Mouse (Mus musculus): ENCODE measurements around the gene Smim7. TPM values are rescaled to one million over a fixed set of nuclear protein-coding genes. Genes with fewer than 3 reads are reported as not detected.

Gene Smim7
- polyA plus RNA-seq (2014; fragmentation: Nextera tagmentation; extraction: Ambion mirVana) = 142 and 150 TPM in 2 replicates

- Histone ChIP-seq H3K9ac (replicated peaks; ENCODE audit: low read length) (peak within 1 kb of the TSS; percentile 61), H3K27me3 (ENCODE audit: control insufficient read depth, insufficient read depth, low read length) (no peaks in the 10 kb centered on the region), H3K4me1 (ENCODE audit: control insufficient read depth, insufficient read depth, low read length) (peaks cover 18% of the 10 kb centered on the region), H3K9me3 (ENCODE audit: control insufficient read depth, low read length) (no peaks in the 10 kb centered on the region), H3K4me3 (replicated peaks; ENCODE audit: low read depth, low read length) (peak within 1 kb of the TSS; percentile 71), H3K4me2 (ENCODE audit: low read length) (peak within 1 kb of the TSS; percentile 97), H3K36me3 (ENCODE audit: control insufficient read depth, insufficient read depth, low read length) (peaks cover 32% of the 10 kb centered on the region), H3K27ac (replicated peaks; ENCODE audit: low read depth, low read length) (peak within 1 kb of the TSS; percentile 84)
- peak; percentile 96 for ATAC-seq (ENCODE audit: low FRiP score, low TSS enrichment)
- DNase-seq = peak; percentile 98
- under 1% methylated on average over 52 of the region's 52 CpGs for WGBS
Observed at GRCm38 (mm10) chr8:72570633-72571610, at the start of gene Smim7. Smim7 (minus strand) TSS chr8:72571088.

GRCm38 (mm10) chr8:72590198-72590597 lies 19.3 kb upstream of the Smim7 start:
- 56% methylated on average over 2 of the region's 2 CpGs for WGBS
- Histone ChIP-seq H3K27me3 (ENCODE audit: control insufficient read depth, insufficient read depth, low read length) (no peaks in the 10 kb centered on the region), H3K4me1 (ENCODE audit: control insufficient read depth, insufficient read depth, low read length) (no peaks in the 10 kb centered on the region), H3K27ac (replicated peaks; ENCODE audit: low read depth, low read length) (no peak overlapping the region), H3K4me2 (ENCODE audit: low read length) (no peak overlapping the region), H3K9ac (replicated peaks; ENCODE audit: low read length) (no peak overlapping the region), H3K4me3 (replicated peaks; ENCODE audit: low read depth, low read length) (no peak overlapping the region), H3K36me3 (ENCODE audit: control insufficient read depth, insufficient read depth, low read length) (no peaks in the 10 kb centered on the region), H3K9me3 (ENCODE audit: control insufficient read depth, low read length) (no peaks in the 10 kb centered on the region)
- ATAC-seq (ENCODE audit: low FRiP score, low TSS enrichment) = no peak
- peak; percentile 14 for DNase-seq

- no peak overlapping the region for H3K9ac ChIP-seq (replicated peaks; ENCODE audit: low read length)
- 85% methylated on average over 7 of the region's 7 CpGs for WGBS
- H3K27ac ChIP-seq (replicated peaks; ENCODE audit: low read depth, low read length) = no peak overlapping the region
- H3K4me3 ChIP-seq (replicated peaks; ENCODE audit: low read depth, low read length) = no peak overlapping the region
- no peaks in the 10 kb centered on the region for H3K4me1 ChIP-seq (ENCODE audit: control insufficient read depth, insufficient read depth, low read length)
- H3K9me3 ChIP-seq (ENCODE audit: control insufficient read depth, low read length) = no peaks in the 10 kb centered on the region
- ATAC-seq (ENCODE audit: low FRiP score, low TSS enrichment) = no peak
- H3K27me3 ChIP-seq (ENCODE audit: control insufficient read depth, insufficient read depth, low read length) = no peaks in the 10 kb centered on the region
- H3K4me2 ChIP-seq (ENCODE audit: low read length) = no peak overlapping the region
- no peak for DNase-seq
- H3K36me3 ChIP-seq (ENCODE audit: control insufficient read depth, insufficient read depth, low read length) = no peaks in the 10 kb centered on the region
Observed at GRCm38 (mm10) chr8:72589286-72589685, 18.4 kb upstream of the Smim7 start.

- Histone ChIP-seq H3K9ac (replicated peaks; ENCODE audit: low read length) (no peak overlapping the region), H3K27me3 (ENCODE audit: control insufficient read depth, insufficient read depth, low read length) (no peaks in the 10 kb centered on the region), H3K4me2 (ENCODE audit: low read length) (no peak overlapping the region), H3K4me1 (ENCODE audit: control insufficient read depth, insufficient read depth, low read length) (no peaks in the 10 kb centered on the region), H3K27ac (replicated peaks; ENCODE audit: low read depth, low read length) (no peak overlapping the region), H3K36me3 (ENCODE audit: control insufficient read depth, insufficient read depth, low read length) (no peaks in the 10 kb centered on the region), H3K9me3 (ENCODE audit: control insufficient read depth, low read length) (no peaks in the 10 kb centered on the region), H3K4me3 (replicated peaks; ENCODE audit: low read depth, low read length) (no peak overlapping the region)
- ATAC-seq (ENCODE audit: low FRiP score, low TSS enrichment) (no peak), DNase-seq (no peak)
- WGBS = 91% methylated on average over 10 of the region's 10 CpGs
Observed at GRCm38 (mm10) chr8:72588865-72589264, 18.0 kb upstream of the Smim7 start.

- Histone ChIP-seq H3K27ac (replicated peaks; ENCODE audit: low read depth, low read length) (no peak overlapping the region), H3K27me3 (ENCODE audit: control insufficient read depth, insufficient read depth, low read length) (no peaks in the 10 kb centered on the region), H3K4me3 (replicated peaks; ENCODE audit: low read depth, low read length) (no peak overlapping the region), H3K36me3 (ENCODE audit: control insufficient read depth, insufficient read depth, low read length) (no peaks in the 10 kb centered on the region), H3K9me3 (ENCODE audit: control insufficient read depth, low read length) (no peaks in the 10 kb centered on the region), H3K9ac (replicated peaks; ENCODE audit: low read length) (no peak overlapping the region), H3K4me1 (ENCODE audit: control insufficient read depth, insufficient read depth, low read length) (no peaks in the 10 kb centered on the region), H3K4me2 (ENCODE audit: low read length) (no peak overlapping the region)
- ATAC-seq (ENCODE audit: low FRiP score, low TSS enrichment) (no peak), DNase-seq (no peak)
- 69% methylated on average over 6 of the region's 6 CpGs for WGBS
Observed at GRCm38 (mm10) chr8:72587806-72588205, 16.9 kb upstream of the Smim7 start.

- H3K4me2 ChIP-seq (ENCODE audit: low read length) = no peak overlapping the region
- H3K36me3 ChIP-seq (ENCODE audit: control insufficient read depth, insufficient read depth, low read length) = no peaks in the 10 kb centered on the region
- DNase-seq (no peak), ATAC-seq (ENCODE audit: low FRiP score, low TSS enrichment) (no peak)
- H3K9ac ChIP-seq (replicated peaks; ENCODE audit: low read length) = no peak overlapping the region
- H3K27me3 ChIP-seq (ENCODE audit: control insufficient read depth, insufficient read depth, low read length) = no peaks in the 10 kb centered on the region
- 79% methylated on average over 6 of the region's 6 CpGs for WGBS
- no peak overlapping the region for H3K27ac ChIP-seq (replicated peaks; ENCODE audit: low read depth, low read length)
- H3K4me3 ChIP-seq (replicated peaks; ENCODE audit: low read depth, low read length) = no peak overlapping the region
- H3K9me3 ChIP-seq (ENCODE audit: control insufficient read depth, low read length) = no peaks in the 10 kb centered on the region
- H3K4me1 ChIP-seq (ENCODE audit: control insufficient read depth, insufficient read depth, low read length) = no peaks in the 10 kb centered on the region
Observed at GRCm38 (mm10) chr8:72584390-72584789, 13.5 kb upstream of the Smim7 start.

- H3K9ac ChIP-seq (replicated peaks; ENCODE audit: low read length) = no peak overlapping the region
- no peak overlapping the region for H3K4me3 ChIP-seq (replicated peaks; ENCODE audit: low read depth, low read length)
- H3K4me2 ChIP-seq (ENCODE audit: low read length) = no peak overlapping the region
- H3K27ac ChIP-seq (replicated peaks; ENCODE audit: low read depth, low read length) = no peak overlapping the region
- ATAC-seq (ENCODE audit: low FRiP score, low TSS enrichment) (no peak), DNase-seq (peak; percentile 12)
- H3K4me1 ChIP-seq (ENCODE audit: control insufficient read depth, insufficient read depth, low read length) = no peaks in the 10 kb centered on the region
- H3K36me3 ChIP-seq (ENCODE audit: control insufficient read depth, insufficient read depth, low read length) = no peaks in the 10 kb centered on the region
- H3K9me3 ChIP-seq (ENCODE audit: control insufficient read depth, low read length) = no peaks in the 10 kb centered on the region
- WGBS = 85% methylated on average over 7 of the region's 7 CpGs
- no peaks in the 10 kb centered on the region for H3K27me3 ChIP-seq (ENCODE audit: control insufficient read depth, insufficient read depth, low read length)
Observed at GRCm38 (mm10) chr8:72583056-72583771, 12.3 kb upstream of the Smim7 start.

- Histone ChIP-seq H3K27me3 (ENCODE audit: control insufficient read depth, insufficient read depth, low read length) (no peaks in the 10 kb centered on the region), H3K4me2 (ENCODE audit: low read length) (no peak overlapping the region), H3K27ac (replicated peaks; ENCODE audit: low read depth, low read length) (no peak overlapping the region), H3K4me3 (replicated peaks; ENCODE audit: low read depth, low read length) (no peak overlapping the region), H3K36me3 (ENCODE audit: control insufficient read depth, insufficient read depth, low read length) (no peaks in the 10 kb centered on the region), H3K9ac (replicated peaks; ENCODE audit: low read length) (no peak overlapping the region), H3K9me3 (ENCODE audit: control insufficient read depth, low read length) (no peaks in the 10 kb centered on the region), H3K4me1 (ENCODE audit: control insufficient read depth, insufficient read depth, low read length) (no peaks in the 10 kb centered on the region)
- DNase-seq (no peak), ATAC-seq (ENCODE audit: low FRiP score, low TSS enrichment) (no peak)
- 73% methylated on average over 9 of the region's 9 CpGs for WGBS
Observed at GRCm38 (mm10) chr8:72579374-72579773, 8.5 kb upstream of the Smim7 start.

Data from midbrain, embryonic 14.5 days (tissue).